Mouse (Mus musculus) heart, embryonic 14.5 days (tissue): ENCODE results near the gene Tmem126b. TPM values are rescaled to one million over a fixed set of nuclear protein-coding genes. Genes with fewer than 3 reads are reported as not detected.
A peak's percentile ranks its signal among the peaks of the same experiment; 100 is the strongest.

ENCODE experiments used
- ATAC-seq: fragments of 200-750 bp; cut with Nextera tagmentation; 2 replicates; pipeline ENCODE4 v1.8.0; 2017; ENCODE audit warnings: low read depth, moderate TSS enrichment; ENCODE audit not compliant: insufficient number of reproducible peaks, insufficient read depth, low FRiP score
- H3K27ac ChIP-seq, 2 experiments: fragments of 200-500 bp in 1 of 2; fragments of 300-500 bp in 1 of 2; sonication (generic) in 1 of 2; replicated peaks in 1 of 2; 2 replicates each; pipeline ENCODE4 v1.5.1; 2012 to 2014; ENCODE audit warnings: low read depth in 2 of 2, low read length in 2 of 2, control low read depth in 1 of 2, mild to moderate bottlenecking in 1 of 2, mixed read lengths in 1 of 2; ENCODE audit not compliant: control insufficient read depth in 1 of 2, insufficient read depth in 1 of 2
- H3K27me3 ChIP-seq: fragments of 300-500 bp; sonication (generic); 2 replicates; pipeline ENCODE4 v1.6.1; 2014; ENCODE audit warnings: mild to moderate bottlenecking, low read length, control low read depth; ENCODE audit not compliant: control insufficient read depth, insufficient read depth
- H3K36me3 ChIP-seq: fragments of 300-500 bp; sonication (generic); 2 replicates; pipeline ENCODE4 v1.6.1; 2014; ENCODE audit warnings: mild to moderate bottlenecking, control low read depth, low read length, mixed read lengths; ENCODE audit not compliant: control insufficient read depth, insufficient read depth
- H3K4me1 ChIP-seq, 2 experiments: fragments of 200-500 bp in 1 of 2; fragments of 300-500 bp in 1 of 2; sonication (generic) in 1 of 2; 2 replicates each; pipeline ENCODE4 v1.6.1; 2012 to 2014; ENCODE audit warnings: low read length in 2 of 2, control low read depth in 1 of 2, mixed read lengths in 1 of 2; ENCODE audit not compliant: control insufficient read depth in 2 of 2, insufficient read depth in 2 of 2
- H3K4me2 ChIP-seq: fragments of 300-500 bp; sonication (generic); 2 replicates; pipeline ENCODE4 v1.6.1; 2014; ENCODE audit warnings: mild to moderate bottlenecking, low read length
- H3K4me3 ChIP-seq, 2 experiments: fragments of 200-500 bp in 1 of 2; fragments of 300-500 bp in 1 of 2; sonication (generic) in 1 of 2; 2 replicates each; pipeline ENCODE4 v1.5.1; 2012 to 2014; ENCODE audit warnings: low read length in 2 of 2, mild to moderate bottlenecking in 2 of 2, control low read depth in 1 of 2, low read depth in 1 of 2, moderate library complexity in 1 of 2; ENCODE audit not compliant: control insufficient read depth in 1 of 2, insufficient read depth in 1 of 2
- H3K9ac ChIP-seq: fragments of 300-500 bp; sonication (generic); 2 replicates; pipeline ENCODE4 v1.6.1; 2014; ENCODE audit warnings: mild to moderate bottlenecking, low read length
- H3K9me3 ChIP-seq: fragments of 300-500 bp; sonication (generic); 2 replicates; pipeline ENCODE4 v1.6.1; 2016; ENCODE audit warnings: low read length, control low read depth; ENCODE audit not compliant: control insufficient read depth
- WGBS: fragments of 180-500 bp; shearing (Covaris S2); extraction: QIAGEN DNeasy Blood & Tissue Kit; methylation state at CpG from one replicate; pipeline ENCODE4 v1.1.7; 2014; 5-methylcytosine and 5-hydroxymethylcytosine counted together
- polyA plus RNA-seq: library from polyadenylated mRNA; unstranded; fragments of >200 nt; fragmentation: Nextera tagmentation; extraction: Ambion mirVana; gene quantifications from 2 replicates; pipeline ENCODE4 v1.2.1, GENCODE M21; 2014

Tmem126b gene
- polyA plus RNA-seq: 30.6 and 34.1 TPM in 2 replicates

DNA sequence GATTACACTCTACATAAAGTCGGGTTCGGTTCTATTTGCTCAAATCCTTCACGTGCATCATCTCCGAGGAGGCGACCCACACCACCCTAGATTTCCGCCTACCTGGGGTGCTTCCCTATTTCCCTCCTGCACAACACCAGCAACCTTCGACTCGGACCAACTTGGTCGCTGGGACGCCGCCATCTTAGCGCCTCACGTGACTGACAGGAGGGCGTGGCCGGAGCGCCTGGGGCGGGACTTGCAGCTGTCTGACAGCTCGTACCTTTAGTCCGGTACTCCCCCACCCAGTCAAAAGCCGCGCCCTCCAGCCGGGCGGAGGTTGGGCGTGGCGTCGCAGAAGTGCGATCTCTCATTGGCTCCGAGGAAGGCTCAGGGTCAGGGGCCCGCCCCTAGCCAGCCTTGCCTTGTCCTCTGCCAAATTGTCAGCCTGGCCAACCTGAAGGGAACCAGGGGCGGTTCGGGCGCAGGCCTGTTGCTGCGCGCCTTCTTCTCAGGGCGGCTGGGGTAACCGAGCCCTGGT, at the start of gene Tmem126b:
Tmem126b (minus strand) TSS at position 209 of the 520 bp plus-strand sequence.
- H3K4me2 ChIP-seq: peak within 1 kb of the TSS; percentile 98
- H3K36me3 ChIP-seq: peaks cover 7% of the 10 kb centered on the region
- peak; percentile 100 for ATAC-seq
- peak within 1 kb of the TSS; percentile 72 to 80 for H3K4me3 ChIP-seq
- H3K9me3 ChIP-seq: no peaks in the 10 kb centered on the region
- peak within 1 kb of the TSS; percentile 83 for H3K9ac ChIP-seq
- under 1% methylated on average over 36 of the region's 36 CpGs for WGBS
- peaks cover 4% of the 10 kb centered on the region; the same call in 1 of the 2 replicates for H3K27me3 ChIP-seq
- peaks cover 0 to 7% of the 10 kb centered on the region in 2 experiments; a peak in 2 of 4 replicates for H3K4me1 ChIP-seq
- H3K27ac ChIP-seq: peak within 1 kb of the TSS; percentile 63 to 69

DNA sequence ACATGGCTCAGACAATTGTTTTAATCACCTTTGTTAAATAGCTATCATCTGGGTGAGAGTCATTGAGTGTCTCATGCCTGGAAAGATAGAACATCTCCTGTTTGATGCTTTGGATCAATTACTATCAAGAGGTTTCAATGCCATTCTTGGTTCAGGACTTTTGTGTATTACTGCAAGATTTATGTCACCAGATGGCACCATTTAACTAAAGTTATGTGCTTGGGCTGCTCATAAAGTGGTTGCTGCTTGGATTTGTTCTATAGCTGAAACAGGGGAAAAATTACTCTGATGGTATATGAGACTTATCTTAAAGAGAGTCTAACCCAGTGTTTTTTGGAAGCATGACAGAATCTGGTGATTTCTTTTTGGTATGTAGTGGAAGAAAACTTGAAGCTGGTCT, 36.5 kb upstream of the Tmem126b start:
- Histone ChIP-seq H3K36me3 (no peaks in the 10 kb centered on the region), H3K27ac (no peak overlapping the region), H3K4me3 (no peak overlapping the region), H3K4me1 (no peaks in the 10 kb centered on the region), H3K4me2 (no peak overlapping the region), H3K27me3 (no peaks in the 10 kb centered on the region), H3K9ac (no peak overlapping the region), H3K9me3 (no peaks in the 10 kb centered on the region)
- ATAC-seq: no peak

DNA sequence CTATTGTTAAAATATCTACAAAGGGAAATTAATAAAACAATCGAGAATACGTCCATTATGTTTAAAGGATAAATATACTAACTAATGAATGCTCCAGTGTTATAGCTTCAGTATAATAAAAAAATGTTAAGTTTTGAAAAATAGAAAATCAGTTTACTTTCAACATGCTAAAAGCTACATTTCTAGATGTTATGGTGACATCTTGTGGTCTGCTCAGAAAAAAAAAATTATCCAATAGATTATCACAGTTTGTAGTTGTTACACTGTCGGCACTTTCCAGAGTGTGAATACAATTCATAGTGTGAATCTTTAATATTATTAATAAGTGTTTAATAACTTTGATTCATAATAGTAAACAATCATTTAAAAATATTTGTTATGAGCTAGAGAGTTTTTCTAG, 32.3 kb upstream of the Tmem126b start:
- Histone ChIP-seq H3K4me3 (no peak overlapping the region), H3K27me3 (no peaks in the 10 kb centered on the region), H3K4me1 (no peaks in the 10 kb centered on the region), H3K4me2 (no peak overlapping the region), H3K36me3 (no peaks in the 10 kb centered on the region), H3K27ac (no peak overlapping the region), H3K9me3 (no peaks in the 10 kb centered on the region), H3K9ac (no peak overlapping the region)
- ATAC-seq: no peak
- WGBS: 49% methylated on average over 3 of the region's 3 CpGs

DNA sequence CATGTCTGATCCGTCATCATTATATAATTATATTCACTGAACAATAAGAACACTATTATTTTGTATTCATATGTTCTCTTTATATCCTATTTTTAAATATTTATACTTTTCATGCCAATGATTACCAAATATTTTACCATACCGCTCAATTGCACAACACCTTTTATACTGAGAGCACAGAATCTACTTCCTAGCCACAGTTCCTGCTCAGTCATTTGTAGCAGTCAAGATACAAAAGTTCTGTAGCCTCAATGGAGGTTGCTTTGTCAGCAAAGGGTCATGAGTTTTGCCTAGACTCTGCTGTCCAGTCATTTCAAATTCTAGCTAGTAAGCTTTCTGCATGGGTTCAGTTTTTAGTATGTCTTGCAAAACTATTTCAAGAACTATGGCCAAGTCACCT, 6.8 kb upstream of the Tmem126b start:
- Histone ChIP-seq H3K27ac (no peak overlapping the region), H3K4me2 (no peak overlapping the region), H3K9me3 (no peaks in the 10 kb centered on the region), H3K4me1 (no peaks in the 10 kb centered on the region), H3K36me3 (no peaks in the 10 kb centered on the region), H3K27me3 (peaks cover 4% of the 10 kb centered on the region; the same call in 1 of the 2 replicates), H3K4me3 (no peak overlapping the region), H3K9ac (no peak overlapping the region)
- 83% methylated on average over 2 of the region's 2 CpGs for WGBS
- ATAC-seq: no peak

DNA sequence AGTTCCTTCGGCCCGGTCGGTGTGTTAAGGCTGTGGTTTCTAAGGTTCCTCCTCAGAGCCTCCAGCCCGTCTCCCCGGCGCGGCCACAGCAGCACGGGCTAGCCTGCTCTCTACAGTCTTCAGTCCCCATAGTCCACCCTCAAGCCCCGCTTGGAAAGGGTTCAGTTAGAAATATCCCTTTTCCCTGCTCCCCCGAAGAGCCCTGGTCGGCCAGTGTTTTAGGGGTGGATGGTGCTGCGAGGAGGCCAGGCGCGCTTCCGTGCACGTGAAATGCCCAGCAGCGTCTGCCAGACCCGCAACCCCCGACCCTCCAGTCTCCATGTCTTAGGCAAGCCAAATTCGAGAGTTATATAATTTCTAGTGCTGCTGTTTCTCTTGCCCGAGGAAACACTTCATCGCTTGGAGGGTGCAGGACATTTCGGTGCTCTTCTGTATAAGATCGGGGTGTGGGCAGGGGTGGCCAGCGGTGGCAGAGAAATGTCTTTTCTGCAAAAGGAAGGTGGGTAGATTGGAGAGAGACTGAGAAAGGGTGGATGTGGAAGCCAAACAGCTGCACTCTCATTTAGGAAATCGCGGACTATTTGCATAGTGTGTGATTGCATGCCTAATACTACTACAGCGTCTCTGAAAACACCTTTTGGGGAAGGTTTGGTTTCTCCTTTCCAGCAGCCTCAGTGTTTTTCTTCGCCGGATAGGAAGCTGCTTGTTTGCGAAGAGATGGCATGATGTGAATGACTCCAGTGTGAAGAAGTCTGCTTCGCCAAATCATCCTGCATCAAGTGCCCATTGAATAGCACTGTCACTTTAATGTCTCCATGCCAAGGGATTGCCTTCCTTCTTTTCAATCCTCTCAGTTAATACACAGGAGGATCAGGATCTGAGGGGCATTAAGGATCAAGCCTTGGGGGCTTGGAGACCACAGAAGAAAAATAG, 778 bp upstream of the Tmem126b start, which contains the start of gene Dlg2:
Dlg2 (plus strand) TSS at position 360 of the 933 bp plus-strand sequence.
- H3K27ac ChIP-seq: peak within 1 kb of the TSS; percentile 63 to 69
- WGBS: under 1% methylated on average over 32 of the region's 32 CpGs
- H3K4me3 ChIP-seq: peak within 1 kb of the TSS; percentile 72 to 80
- peak; percentile 56 for ATAC-seq
- H3K36me3 ChIP-seq: peaks cover 7% of the 10 kb centered on the region
- H3K4me1 ChIP-seq: peaks cover 0 to 7% of the 10 kb centered on the region in 2 experiments; a peak in 2 of 4 replicates
- peaks cover 4% of the 10 kb centered on the region; the same call in 1 of the 2 replicates for H3K27me3 ChIP-seq
- H3K9ac ChIP-seq: peak within 1 kb of the TSS; percentile 83
- no peaks in the 10 kb centered on the region for H3K9me3 ChIP-seq
- H3K4me2 ChIP-seq: peak within 1 kb of the TSS; percentile 98

DNA sequence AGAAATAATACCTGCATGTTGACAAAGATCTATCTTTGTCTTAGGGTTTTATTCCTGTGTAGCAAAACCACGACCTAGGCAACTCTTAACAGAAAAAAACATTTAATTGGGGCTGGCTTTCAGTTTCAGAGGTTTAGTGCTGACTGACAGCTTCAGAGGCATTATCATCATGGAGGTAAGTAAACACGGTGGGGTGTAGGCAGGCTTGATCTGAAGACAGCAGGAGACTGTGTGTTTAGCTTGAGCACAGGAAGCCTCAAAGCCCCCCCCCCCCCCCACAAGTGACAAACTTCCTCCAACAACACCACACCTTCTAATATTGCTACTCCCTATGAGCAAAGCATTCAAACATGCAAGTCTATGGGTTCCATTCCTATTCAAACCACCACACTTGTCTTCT, 2.3 kb downstream of the Tmem126b start:
- no peaks in the 10 kb centered on the region for H3K9me3 ChIP-seq
- no peak overlapping the region for H3K27ac ChIP-seq
- no peak for ATAC-seq
- H3K27me3 ChIP-seq: peaks cover under 1% of the 10 kb centered on the region; the same call in 1 of the 2 replicates
- WGBS: 54% methylated on average over 2 of the region's 2 CpGs
- no peak overlapping the region for H3K9ac ChIP-seq
- peaks cover 28% of the 10 kb centered on the region for H3K36me3 ChIP-seq
- peaks cover 0 to 7% of the 10 kb centered on the region in 2 experiments; a peak in 2 of 4 replicates for H3K4me1 ChIP-seq
- no peak overlapping the region for H3K4me3 ChIP-seq
- H3K4me2 ChIP-seq: no peak overlapping the region

DNA sequence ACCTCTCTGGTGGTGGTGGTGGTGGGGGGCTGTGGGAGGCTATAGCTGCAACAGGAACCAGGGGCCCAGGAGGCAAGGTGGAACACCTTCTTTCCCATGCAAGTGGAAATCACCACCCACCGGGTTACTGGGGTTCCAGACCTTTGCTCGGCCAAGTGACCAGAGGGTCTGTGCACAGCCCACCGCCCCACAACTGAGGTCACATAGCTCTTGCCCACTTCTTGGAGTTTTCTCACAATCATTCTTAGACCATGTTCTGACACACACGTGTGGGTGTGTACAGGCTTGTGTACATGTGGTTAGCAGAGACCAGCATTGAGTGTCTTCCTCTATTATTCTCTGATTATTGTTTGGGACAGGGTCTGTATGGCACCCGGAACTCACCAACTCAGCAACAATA, 14.4 kb downstream of the Tmem126b start:
- Histone ChIP-seq H3K4me2 (no peak overlapping the region), H3K4me1 (peaks cover 2 to 5% of the 10 kb centered on the region in 2 experiments; a peak in 2 of 4 replicates), H3K4me3 (no peak overlapping the region), H3K27ac (no peak overlapping the region), H3K9ac (no peak overlapping the region), H3K27me3 (0 out of 2 replicates have a peak, but pooled peaks cover 4% of the 10 kb centered on the region), H3K9me3 (no peaks in the 10 kb centered on the region), H3K36me3 (no peaks in the 10 kb centered on the region)
- WGBS: 90% methylated on average over 5 of the region's 5 CpGs
- ATAC-seq: no peak
